Mouse (Mus musculus) cerebellum, adult 11 months (tissue): ENCODE data around the gene Pctp.
A peak's percentile ranks its signal among the peaks of the same experiment; 100 is the strongest.

Experiments
- DNase-seq: peaks from one replicate; pipeline ENCODE4 v3.0.0; 2022

Gene Pctp

DNA sequence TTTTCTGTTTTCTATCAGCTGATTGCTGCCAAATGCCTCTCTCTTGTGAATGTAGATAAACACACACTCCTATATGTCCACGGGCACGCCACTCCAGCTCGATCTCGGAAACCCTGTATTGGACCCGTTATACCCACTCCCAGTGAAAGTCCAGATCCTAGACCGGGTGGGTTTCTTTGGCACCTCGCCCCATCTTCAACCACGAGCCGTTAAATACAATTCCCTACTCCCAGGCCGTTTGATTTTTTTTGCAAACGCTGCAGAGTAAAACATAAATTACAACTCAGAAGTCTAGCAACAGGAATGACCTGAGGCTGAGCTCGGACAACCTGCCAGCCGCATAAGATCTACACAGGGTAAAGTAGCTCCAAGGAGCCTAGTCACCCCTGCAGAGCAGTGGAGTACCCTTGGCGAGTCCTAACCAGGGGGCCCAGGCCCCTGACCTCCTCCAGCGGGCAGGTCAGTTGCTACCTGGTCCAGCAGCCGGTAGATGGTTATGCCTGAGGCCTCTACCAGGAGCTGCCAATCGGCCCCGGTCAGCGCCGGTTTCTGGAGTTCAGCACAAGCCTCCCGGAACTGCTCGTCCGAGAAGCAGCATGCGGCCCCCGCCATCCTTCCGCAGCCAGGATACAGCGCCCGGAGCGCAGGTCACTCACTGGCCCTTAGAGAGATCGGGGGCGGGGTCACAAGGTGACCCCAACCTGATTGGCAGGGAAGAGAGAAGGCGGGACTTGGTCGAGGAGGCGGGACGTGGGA, at the start of gene Pctp:
Gene Pctp (minus strand): TSS at position 664 of the 756 bp plus-strand sequence.
- peak; percentile 77 for DNase-seq

DNA sequence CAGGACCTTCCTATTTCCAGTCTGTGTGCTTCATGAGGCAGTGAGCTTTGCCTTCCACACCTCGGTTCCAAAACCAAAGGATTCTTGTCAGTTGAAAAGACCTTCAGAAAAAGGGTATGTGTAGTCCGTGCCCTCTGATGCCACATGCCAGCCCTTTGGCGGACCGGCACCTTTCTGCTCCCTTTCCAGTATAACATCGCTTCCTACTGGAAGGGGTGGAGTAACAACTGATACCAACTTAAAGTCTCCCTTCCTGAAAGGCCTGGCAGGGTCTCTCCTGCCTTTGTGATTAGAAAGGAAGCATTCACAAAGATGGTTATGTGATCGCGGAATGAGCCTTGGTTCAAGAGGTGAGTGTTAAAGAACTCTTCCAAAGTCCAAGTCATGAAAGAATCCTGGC, 47.3 kb upstream of the Pctp start:
- DNase-seq, result no peak

DNA sequence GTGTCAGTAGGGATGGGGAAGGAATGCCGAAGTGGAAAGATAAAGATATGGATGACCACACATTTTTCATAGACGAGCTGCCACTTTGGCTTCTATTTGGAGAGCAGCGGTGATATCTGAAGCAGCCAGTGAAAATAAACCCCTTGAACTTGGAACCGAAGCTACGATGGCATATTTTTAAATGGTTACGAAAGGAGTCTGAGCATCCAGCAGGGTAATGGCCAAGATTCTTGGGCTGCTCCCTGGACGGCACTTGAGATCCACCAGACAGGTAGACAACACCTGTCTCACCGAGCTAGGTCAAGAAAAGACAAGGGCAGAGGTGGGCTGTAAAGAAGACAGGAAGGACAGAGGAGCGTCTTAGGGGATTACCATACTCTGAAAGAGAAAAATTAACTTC, 44.6 kb upstream of the Pctp start:
- DNase-seq, result no peak

DNA sequence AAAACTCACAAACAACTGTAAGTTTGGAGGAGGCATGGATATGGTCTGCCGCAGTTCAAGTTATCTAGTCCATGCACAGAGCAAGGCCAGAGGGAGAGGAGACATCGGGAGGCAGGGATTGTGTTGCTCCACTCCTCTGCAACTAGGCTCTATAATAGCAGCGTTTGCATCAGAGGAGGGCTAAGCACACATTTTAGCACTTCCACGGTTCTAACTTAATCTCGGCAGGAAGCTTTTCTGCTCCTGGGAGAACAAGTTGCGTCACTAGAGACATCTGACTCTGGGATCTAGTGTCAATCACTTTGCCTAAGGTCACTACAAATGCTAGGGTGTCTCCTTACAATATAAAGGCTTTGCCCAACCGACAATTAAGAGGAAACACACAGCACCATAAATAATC, 43.5 kb upstream of the Pctp start:
- DNase-seq, result no peak

DNA sequence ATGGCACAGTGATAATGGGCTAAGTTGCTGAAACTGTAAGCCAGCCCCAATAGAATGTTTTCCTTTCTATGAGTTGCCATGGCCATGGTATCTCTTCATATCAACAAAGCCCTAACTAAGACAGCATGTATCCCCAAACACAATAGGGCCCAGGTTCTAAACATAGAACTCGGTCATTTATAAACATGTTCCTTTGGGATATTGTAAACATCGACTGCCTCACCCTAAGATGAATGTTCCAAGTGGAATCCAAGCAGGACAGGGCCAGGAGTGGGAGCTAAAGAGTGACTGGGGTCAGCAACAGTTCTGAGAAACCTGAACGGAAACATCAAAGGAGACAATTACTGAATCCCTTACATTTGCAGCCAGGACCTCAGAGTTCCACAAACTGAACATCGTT, 41.8 kb upstream of the Pctp start:
- DNase-seq, result no peak

DNA sequence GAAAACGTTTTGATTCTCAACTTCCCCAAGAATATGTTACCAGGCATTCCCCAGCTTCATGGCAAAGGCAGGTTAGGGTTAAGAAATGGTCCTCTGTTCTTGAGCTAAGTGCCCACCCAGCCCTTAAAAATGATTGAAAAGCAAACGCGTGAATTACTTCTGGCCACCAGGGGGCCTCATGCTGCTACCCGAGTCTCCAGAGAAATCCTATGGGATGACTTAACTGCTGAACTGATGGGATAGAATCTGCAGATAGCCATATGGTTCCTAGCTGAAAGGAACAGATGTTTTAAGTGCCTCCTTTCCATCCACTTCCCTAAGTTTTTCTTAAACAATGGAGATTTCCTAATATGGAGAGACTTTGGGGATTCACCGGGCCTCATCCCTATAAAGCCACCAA, 35.3 kb upstream of the Pctp start:
- no peak for DNase-seq

DNA sequence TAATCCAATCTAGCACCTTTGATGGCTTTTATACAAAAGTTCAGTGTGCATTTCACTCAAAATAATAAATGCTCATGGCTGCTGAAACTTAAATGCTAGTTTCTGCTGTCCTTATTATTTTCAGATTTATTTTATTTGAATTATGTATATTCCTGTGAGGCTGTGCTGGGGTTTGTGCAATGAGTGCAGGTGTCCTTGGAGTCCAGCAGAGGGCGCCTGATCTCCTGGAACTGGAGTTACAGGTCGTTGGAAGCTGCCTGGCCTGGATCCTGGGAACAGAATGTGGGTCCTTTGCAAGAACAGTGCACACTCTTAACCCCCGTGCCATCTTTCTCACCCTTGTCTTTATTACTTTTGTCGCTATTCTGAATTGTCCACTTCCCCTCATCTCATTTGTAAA, 33.7 kb upstream of the Pctp start:
- no peak for DNase-seq

DNA sequence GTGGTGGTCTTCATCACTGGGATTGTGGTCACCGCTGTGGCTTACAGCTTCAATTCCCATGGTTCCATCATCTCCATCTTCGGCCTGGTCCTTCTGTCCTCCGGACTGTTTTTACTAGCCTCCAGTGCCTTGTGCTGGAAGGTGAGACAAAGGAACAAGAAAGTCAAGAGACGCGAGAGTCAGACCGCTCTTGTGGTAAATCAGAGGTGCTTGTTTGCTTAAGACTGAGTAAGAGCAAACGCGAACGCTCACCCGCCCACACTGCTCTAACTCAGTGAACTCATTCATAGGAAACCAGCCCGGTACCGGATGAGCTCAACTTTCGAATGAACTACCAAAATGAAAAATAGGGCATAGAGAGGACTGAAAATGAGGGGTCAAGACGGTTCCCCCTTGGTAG, 32.8 kb upstream of the Pctp start:
- DNase-seq, result no peak

DNA sequence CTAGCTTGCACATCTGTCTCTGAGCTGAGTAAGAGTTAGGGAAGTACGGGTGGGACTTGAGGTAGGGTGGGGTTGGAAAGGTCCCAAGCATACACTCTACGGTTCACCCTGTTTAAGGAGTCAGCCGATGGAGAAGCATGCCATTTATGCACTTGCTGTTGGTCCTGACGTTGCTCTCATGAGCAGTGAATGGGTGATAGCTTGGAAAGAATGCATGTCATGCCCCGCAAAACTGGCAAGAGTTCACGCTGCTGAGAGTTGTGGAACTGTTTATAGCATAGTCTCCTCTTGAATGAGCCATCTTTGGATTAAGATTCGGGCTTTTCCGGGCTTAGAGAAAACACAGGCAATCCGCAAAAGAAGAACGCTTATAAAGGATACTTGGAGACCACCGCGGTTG, 32.0 kb upstream of the Pctp start:
- no peak for DNase-seq

DNA sequence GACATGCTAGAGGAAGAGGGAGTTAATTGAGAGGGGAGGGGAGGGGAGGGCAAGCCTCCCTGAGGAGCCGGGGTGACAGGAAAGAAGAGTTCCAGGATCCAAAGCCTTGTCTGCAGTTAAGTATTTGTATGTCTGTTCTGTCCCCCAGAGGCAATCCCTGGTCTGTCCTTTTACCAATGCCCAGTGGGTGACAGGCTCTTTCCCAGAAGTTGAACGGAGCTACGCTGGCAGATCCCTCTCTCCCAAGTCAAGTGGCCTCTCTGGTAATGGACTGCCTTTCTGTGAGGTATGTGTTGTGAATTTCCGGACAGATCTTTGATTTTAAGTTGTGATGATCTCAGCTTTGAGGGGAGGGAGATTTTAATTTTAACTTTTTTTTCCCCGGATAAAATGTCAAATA, 30.7 kb upstream of the Pctp start:
- DNase-seq, result no peak

DNA sequence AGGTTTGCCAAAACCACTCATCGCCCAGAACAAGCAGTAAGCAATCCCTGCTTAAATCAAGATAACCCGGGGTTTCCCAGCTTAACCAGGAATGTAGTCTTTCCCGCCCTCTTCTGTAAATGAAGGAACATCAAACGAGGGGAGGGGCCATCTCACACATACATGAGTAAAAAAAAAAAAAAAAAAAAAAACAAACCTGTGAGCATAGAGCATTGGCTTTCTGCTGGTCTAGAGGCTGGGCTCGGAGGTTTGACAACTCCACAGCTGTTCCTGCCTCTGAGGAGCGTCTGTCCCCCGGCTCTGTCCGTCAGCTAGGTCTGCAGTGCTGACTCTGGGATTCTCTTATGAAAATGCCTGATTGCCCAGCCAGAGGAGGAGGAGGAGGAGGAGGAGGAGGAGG, 30.1 kb upstream of the Pctp start:
- no peak for DNase-seq

DNA sequence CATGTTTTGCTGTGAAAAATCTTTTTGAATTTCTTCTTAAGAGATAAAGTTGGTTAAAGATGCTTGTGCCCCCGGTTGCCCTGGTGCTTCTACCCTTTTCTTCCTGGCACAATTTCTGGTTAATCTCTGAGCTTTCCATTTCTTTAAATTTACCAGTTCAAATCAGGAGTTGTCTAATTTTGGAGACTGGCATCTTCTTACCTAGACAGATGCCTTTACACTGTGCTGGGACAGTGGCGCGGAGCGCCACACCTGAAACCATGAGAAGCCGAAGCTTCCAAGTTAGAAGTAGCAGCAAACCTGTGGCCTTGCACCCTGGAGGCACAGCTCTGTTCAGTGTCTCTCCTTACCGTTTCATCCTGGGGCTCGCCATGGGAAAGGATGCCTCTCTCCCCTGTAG, 28.4 kb upstream of the Pctp start:
- no peak for DNase-seq

DNA sequence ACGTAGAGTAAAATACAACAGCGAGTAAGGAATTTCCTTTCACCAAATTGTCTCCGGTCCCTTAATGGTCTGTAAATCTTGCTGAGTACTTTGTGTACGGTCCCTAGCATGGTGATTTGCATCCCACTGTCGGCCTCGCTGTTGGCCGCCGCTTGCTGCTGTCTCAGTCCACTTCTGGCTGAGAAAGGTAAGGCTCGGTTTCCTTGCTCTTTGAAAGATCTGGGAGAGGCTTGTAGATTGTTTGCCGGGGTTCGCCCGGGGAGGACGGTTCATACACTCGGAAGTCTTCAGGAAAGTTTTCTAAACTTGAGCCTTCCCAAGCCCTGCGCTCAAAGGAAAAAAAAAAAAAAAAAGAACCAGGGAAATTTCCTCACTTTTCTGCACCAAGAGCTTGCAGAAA, 27.9 kb upstream of the Pctp start:
- no peak for DNase-seq

DNA sequence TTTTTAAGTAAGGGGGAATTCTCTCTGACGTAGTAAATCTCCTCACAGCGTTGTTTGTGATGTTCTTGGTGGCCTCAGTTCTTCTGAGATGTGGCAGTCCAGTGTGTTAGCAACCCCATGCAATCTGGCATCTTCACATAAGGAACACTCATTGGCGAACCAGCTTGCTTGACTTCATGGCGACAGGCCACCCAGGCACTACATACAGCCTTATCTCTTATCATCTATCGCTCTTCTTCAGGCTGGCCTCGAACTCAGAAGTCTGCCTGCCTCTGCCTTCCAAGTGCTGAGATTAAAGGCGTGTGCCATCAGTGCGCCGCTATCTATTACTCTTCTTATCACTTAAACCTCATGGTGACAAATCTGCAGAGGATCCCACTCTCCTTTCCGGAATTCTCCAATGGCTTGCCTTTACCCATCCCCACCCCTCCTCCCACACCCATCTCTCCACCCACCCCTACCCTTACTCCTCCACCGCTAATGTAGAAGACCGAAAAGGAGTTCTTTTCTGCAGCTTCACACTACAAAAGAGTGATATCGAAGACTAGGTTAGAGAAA, 27.2 kb upstream of the Pctp start, which contains the start of gene Tmem100:
Gene Tmem100 (plus strand): TSS at position 508 of the 558 bp plus-strand sequence.
- DNase-seq, result no peak

DNA sequence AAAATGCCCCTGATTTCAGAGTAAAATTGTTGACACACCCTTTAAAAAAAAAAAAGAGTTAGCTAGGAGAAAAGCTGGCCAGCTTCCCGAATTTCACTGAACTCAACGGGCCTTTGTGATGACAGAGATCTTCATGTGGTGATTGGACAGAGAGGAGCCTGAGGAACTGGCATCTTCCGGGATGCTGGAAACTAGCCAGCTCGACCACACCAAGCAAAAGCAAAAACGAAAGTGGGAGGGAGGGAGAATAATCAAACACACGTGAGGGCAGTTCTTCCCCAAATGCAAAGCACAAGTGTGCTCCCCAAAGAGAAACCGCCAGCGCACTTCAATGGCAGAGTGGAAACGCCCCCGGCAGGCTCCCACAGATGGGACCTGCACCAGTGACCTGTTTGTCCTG, 26.7 kb upstream of the Pctp start:
- DNase-seq, result no peak

DNA sequence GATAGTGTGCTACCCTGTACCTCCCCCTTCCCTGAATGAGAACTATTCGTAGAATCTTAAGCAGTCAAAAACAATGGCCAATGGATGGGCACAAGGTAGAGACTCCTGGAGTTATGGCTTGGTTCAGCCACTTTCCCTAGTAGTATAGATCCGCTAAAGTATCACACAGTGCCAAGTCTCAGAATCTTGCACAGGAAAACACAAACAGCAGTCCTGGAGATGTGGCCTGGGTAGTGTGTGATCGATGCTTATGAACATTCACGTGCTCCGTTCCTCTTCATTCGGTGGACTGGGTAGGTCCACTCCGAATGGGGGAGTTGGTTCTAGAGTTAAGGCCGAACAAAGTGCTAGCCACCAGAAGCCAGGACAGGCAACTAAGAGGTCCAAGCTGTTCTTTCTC, 26.1 kb upstream of the Pctp start:
- DNase-seq, result no peak

DNA sequence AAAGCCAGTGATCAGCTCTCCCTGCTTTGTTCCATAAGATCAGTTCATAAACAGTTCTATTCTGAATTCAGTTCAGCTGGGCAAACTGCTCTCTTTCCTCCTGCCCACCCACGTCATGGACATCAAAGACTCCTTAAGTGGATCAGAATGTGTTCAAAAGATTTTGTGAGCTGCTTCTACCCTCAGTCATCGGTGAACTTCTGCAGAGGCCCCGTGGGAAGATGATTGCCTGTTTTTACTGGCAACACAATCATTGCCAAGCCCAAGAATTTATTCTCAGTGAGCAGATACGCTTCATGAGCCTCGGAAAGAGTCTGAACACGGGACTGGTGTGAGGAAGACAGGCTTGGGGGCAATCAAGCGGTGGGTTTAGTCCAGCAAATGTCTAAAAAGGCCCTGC, 24.5 kb upstream of the Pctp start:
- DNase-seq, result no peak

DNA sequence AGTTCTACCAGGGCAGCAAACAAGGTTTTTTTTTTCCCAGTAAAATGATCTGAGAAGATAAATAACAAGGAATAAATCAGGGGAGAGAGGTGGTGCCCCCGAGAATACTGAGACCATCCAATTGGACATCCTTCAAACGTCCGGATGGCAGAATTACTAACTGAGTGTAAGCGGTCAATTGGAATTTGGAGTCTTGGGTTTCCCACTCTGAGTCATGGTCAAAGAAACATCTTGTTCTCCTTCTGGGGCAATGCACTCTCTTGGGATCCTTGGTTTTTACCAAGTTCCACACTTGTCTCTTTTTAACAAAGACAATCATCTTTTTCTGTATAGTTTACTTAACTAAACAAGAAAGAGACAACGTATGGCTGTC, 24.1 kb upstream of the Pctp start:
- no peak for DNase-seq

DNA sequence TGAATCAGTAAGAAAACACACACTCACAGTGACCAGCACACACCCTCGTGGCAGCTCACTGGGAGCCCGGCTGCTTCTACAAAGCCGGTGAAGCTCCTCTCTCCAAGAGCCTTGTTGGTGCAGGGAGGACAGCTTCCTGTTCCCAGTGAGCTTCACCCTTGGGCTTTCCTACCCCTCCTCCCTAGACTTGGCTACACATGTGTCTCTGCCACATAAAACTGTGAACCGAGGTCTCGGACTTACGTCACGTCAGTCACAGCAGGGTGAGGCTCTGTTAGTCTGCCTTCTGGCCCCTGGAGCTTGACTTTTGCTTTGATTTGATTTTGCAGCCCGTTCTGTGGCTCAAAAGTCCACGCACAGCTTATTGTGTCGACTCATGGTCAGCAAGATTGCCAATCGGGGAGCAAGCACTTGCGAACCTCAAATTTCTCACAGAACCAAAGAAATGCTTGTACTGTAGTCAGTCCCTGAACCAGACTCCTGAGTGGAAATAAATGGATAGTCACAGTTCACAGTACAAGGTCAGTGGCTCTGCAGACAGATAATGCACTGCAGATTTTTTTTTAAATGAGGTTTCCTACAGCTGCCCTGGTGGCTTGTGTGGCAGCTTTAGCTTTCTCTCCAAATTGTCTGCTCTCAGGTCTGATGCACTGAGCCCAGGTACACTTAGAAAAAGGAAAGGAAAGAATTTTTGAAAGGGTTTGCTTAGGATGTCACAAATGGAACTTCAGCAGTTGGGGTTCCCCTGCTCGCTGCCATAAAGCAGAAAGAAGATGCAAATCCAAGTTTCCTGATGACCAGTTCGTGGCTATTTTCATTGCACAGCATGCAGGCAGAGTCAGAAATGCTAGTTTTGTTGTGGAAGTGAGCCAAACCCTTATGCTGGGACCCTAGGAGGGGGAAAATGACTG, 23.5 kb upstream of the Pctp start:
- no peak for DNase-seq

DNA sequence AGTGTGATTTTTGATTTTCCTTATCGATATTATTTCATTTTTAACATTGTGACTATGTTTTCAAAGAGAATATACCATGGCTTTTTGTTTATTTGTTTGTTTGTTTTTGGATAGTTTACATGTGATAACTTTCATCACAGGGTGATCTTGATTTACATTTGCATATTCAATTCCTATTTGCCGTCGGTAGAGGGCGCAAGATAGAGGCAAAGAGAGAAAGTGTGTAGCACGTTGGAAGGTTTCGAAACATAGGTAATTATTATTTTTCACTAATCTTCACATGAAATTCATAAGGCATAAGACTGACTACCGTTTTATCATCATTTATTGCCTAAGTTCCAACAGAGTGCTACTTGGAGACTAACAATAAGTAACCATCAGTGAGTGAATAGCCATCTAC, 16.5 kb upstream of the Pctp start:
- DNase-seq, result no peak

DNA sequence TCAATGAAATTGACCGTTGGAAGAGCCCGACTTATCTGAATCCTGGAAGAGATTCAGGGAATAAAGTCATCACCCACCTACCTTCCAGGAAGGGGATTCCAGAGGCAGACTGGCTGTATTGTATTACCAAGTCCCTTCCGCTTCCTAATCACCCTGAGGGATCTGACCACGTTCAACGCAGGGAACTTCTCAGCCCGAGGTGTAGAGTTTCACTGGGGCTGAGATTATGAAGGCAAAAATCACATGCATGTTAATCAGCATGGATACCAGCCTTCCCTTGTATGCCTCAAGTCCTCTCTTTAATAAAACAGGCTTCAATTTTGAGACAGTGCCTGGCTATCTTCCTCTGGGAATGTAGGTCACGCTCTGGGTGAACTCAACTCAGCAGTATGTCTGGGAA, 12.6 kb upstream of the Pctp start:
- no peak for DNase-seq

DNA sequence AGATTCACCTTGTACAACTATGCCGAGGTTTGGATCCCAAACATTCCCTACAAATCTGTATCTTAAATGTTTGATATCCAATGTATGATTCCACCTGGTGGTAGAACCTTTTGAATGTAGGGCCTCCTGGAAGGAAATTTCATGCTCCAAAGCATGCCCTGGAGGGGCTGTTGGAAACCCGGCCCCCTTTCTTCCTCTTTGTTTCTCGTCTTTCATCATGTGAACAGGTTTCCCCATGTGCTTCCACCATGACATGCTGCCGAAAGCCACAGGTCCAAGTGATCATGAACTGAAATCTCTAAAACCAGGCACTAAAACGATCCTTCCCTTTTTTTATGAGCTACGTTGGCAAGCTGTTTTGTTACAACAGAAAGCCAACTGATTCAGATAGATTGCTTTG, 11.0 kb upstream of the Pctp start:
- DNase-seq, result no peak

DNA sequence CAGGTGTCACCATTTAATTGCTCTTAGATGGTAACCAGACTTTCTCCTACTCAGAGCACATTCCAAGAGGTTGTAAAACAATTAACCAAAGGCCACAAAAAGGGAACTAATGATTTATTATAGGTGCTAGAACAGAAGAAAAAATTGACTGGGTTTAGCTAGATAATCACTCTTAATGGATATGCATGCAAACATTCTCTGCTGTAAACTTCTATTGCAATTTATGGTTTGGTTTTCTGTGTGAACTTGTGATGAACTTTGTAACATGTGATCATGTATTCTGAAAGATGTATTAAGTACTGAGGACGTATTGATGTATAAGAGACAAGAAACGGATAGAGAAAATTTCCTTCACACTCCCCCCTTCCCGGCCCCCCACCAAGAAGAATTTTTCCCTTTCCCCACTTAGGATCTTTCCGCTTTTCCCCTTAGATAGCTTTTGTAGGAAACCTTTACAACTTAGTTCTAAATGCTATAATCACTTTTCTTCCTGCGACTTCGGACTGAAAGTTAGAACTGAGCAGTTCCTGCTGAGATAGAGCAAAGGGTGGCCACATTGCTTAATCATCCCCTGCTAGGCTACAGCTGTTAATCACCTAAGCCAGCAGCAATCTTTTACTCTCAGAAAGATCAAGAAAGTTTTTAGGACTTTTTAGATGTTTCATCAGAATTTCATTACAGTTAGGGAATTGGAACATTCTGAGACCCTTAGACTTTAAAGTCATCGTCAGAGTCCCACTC, 5.3 kb upstream of the Pctp start:
- DNase-seq, result no peak
